In genomic region chr7:82350421-82350820, GRCm38 (mm10) we compare ENCODE assay signal across 20 mouse cellular contexts. TPM values are rescaled to one million over a fixed set of nuclear protein-coding genes. Genes with fewer than 3 reads are reported as not detected.
DNase-seq lines count a peak whose midpoint lies in the region; ATAC-seq and TF ChIP-seq lines count a peak whose summit lies in the region.
"Had no signal": no experiment of that assay in that cellular context is flagged by ENCODE, and none has a peak within 500 bp of the region (broad histone marks: within the 10 kb centered on the region; RNA-seq: fewer than 3 reads in every experiment).

No protein-coding gene starts in this region.

- H3K27ac ChIP-seq in gastrocnemius, adult 2 months = no peak overlapping the region
- no peak overlapping the region for H3K27ac ChIP-seq in heart, embryonic 12.5 days (ENCODE audit: poor library complexity, severe bottlenecking)
- H3K27ac ChIP-seq: embryonic facial prominence, embryonic 15.5 days; forebrain, embryonic 10.5 days; heart, embryonic 13.5 days; hindbrain, embryonic 13.5 days; hindbrain, postnatal 0 days had no signal

- no peaks in the 10 kb centered on the region for H3K36me3 ChIP-seq in heart, embryonic 12.5 days
- H3K36me3 ChIP-seq: embryonic facial prominence, embryonic 15.5 days; forebrain, embryonic 10.5 days; heart, embryonic 13.5 days; hindbrain, embryonic 13.5 days had no signal

- H3K4me1 ChIP-seq in heart, embryonic 12.5 days (replicated peaks) = no peaks in the 10 kb centered on the region
- H3K4me1 ChIP-seq: embryonic facial prominence, embryonic 15.5 days; forebrain, embryonic 10.5 days; heart, embryonic 13.5 days; hindbrain, embryonic 13.5 days had no signal

- H3K9ac ChIP-seq in heart, embryonic 12.5 days = no peak overlapping the region
- H3K9ac ChIP-seq: embryonic facial prominence, embryonic 15.5 days; heart, embryonic 13.5 days; hindbrain, embryonic 13.5 days had no signal

- intact Hi-C loops in gastrocnemius, adult 2 months (cut with DNase I) = no loop called here
- intact Hi-C loops in heart, postnatal 25 days (cut with DNase I) = no loop called here

- 73% methylated on average over 3 of the region's 3 CpGs for WGBS in heart, embryonic 12.5 days

- no peak overlapping the region for H3K4me3 ChIP-seq in gastrocnemius, adult 2 months
- no peak overlapping the region for H3K4me3 ChIP-seq in heart, embryonic 12.5 days
- H3K4me3 ChIP-seq: embryonic facial prominence, embryonic 15.5 days; erythroblast, embryonic 14.5 days; forebrain, embryonic 10.5 days; heart, embryonic 13.5 days; hindbrain, embryonic 13.5 days had no signal

- no peak for ATAC-seq in heart, embryonic 12.5 days (ENCODE audit: insufficient number of reproducible peaks, low FRiP score)
- ATAC-seq: forebrain, embryonic 14.5 days; hindbrain, postnatal 0 days had no signal

- peak; percentile 69 for DNase-seq in gastrocnemius, adult 2 months
- DNase-seq in gastrocnemius, postnatal 4 days (ENCODE audit: low spot score in 2 of 2) = no peak
- DNase-seq in heart, postnatal 25 days (ENCODE audit: low spot score) = peak; percentile 23
- peak; percentile 69 for DNase-seq in gastrocnemius, postnatal 25 days
- DNase-seq in embryo, embryonic 9.5 days (ENCODE audit: extremely low spot score) = no peak
- no peak for DNase-seq in embryo, embryonic 10 days (ENCODE audit: low spot score)
- DNase-seq: adrenal gland, postnatal 10 days; cerebellum, adult 11-12 months; cerebellum, adult 9-10 months; cerebellum, postnatal 25 days; kidney, adult 11 months had no signal

- no peak for TF ChIP-seq CTCF in gastrocnemius, adult 2 months (IDR thresholded peaks at IDR 0.05)

- no peaks in the 10 kb centered on the region for H3K27me3 ChIP-seq in heart, embryonic 12.5 days (replicated peaks)
- H3K27me3 ChIP-seq: embryonic facial prominence, embryonic 15.5 days; heart, embryonic 13.5 days; hindbrain, embryonic 13.5 days had no signal

- no peak overlapping the region for H3K4me2 ChIP-seq in heart, embryonic 12.5 days
- H3K4me2 ChIP-seq: embryonic facial prominence, embryonic 15.5 days; heart, embryonic 13.5 days; hindbrain, embryonic 13.5 days had no signal

- no peaks in the 10 kb centered on the region for H3K9me3 ChIP-seq in heart, embryonic 12.5 days (replicated peaks)
- H3K9me3 ChIP-seq: embryonic facial prominence, embryonic 15.5 days; forebrain, embryonic 10.5 days; heart, embryonic 13.5 days; hindbrain, embryonic 13.5 days had no signal

RNA-seq across cellular contexts. Expression of gene Adamtsl3, which starts 14.9 kb away (rescaled TPM):
- total RNA-seq in gastrocnemius, adult 2 months (2021) = 1 to 10 TPM; 4.3 to 7.8 TPM
- total RNA-seq in gastrocnemius, postnatal 4 days (2021) = 10 to 100 TPM; 12.8 to 19.0 TPM
- 1 to 10 TPM; 7.7 TPM for total RNA-seq in heart, postnatal 25 days (2021)
- 0.57 and 0.63 TPM in 2 replicates for polyA plus RNA-seq in heart, embryonic 12.5 days (2016; fragmentation: Nextera tagmentation; extraction: Ambion mirVana)
- 1 to 10 TPM; 3.3 to 6.3 TPM for total RNA-seq in gastrocnemius, postnatal 25 days (2021)
- total RNA-seq: MEL had no signal
- polyA plus RNA-seq: erythroblast, embryonic 14.5 days; forebrain, embryonic 10.5 days had no signal

Comparison
In these comparisons a context has a peak if more than half of its experiments do, and no peak if none do; other contexts are left out.
1. DNase-seq: peak in gastrocnemius, adult 2 months (single experiment), heart, postnatal 25 days (single experiment) and gastrocnemius, postnatal 25 days (single experiment); none in gastrocnemius, postnatal 4 days (0 of 2), embryo, embryonic 9.5 days (single experiment) and embryo, embryonic 10 days (single experiment).